Mouse (Mus musculus): Measurements from ENCODE around the gene Armc9. TPM values are rescaled to one million over a fixed set of nuclear protein-coding genes. Genes with fewer than 3 reads are reported as not detected.

Gene Armc9
- total RNA-seq, 2 experiments from 2014 or later = 3.2 to 3.4 TPM

DNA sequence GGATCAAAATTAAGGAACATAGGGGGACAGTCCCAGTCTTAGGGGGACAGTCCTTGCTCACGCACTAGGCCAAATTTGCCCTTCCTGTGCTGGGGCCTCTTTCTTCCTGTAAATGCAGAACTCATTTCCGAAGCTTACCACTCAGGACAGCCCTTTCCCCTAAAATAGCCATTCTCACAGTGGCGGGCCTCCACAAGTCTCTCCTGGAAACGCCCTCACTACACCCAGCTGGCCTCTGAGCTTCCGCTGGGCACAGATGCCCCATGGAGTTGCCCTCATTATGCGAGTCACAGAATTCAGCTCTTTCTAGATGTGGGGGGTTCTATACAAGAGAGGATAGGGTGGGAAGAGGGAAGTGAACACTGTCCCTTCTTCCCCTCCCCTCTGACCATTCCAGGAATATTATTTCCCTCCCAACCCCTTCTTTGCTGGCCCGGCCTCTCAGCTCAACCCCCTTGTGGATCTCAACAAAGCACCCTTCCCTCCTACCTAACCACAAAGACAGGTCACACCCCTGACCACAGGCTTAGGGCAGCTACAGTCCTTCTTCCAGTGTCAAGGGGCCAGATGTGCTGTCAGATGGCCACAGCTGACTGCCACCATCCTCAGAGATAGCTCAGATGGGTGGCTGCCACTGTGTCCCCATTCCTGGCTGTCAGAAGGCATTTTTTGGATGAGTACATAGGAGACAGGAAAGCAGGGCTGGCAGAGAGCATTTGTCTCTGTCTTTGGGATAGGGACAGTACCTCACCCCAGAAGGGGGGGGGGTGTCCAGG lies 109.2 kb downstream of the Armc9 start:
- intact Hi-C loops (cut with DNase I) = no loop called here
- DNase-seq (ENCODE audit: low spot score) = no peak

DNA sequence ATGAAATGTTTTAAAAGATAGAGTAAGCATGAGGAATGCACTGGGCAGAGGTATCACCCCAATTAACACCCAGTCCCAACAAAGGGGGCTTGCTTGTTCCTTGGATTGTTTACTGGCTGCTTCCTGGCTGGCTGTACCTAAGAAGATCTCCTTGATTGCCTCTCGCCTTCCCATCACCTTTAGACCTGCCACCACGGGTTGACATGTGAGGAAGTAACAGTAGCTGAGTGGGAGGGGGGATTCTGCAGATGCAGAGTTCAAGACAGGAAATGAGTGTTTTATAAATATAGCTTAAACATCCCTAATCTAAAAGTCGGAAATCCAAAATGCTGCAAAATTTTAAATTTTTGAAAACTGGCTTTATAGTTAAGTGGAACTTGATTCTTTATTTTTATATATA lies 110.5 kb downstream of the Armc9 start:
- intact Hi-C loops (cut with DNase I) = no loop called here

GRCm38 (mm10) chr1:86268492-86269189 lies 114.1 kb downstream of the Armc9 start:
- intact Hi-C loops (cut with DNase I) = no loop called here
- DNase-seq (ENCODE audit: low spot score) = no peak

More for the DNA sequence above, 110.5 kb downstream of the Armc9 start:
- DNase-seq (ENCODE audit: low spot score) = no peak

DNA sequence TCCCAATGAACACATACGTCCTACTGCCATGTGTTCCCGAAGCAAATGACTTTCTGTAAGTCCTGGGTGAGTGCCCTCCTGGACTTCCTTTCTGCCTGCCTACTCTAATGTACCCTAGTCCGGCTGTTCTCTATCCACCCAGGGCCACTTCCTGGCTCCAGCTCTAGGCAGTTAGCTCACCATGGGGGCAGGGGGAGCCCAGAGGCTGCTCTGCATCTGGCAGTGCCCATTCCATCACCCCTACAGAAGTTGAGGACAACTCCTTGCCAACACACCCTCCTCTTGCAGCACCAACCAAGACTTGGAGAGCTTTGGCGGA lies 114.6 kb downstream of the Armc9 start:
- no peak for DNase-seq (ENCODE audit: low spot score)
- intact Hi-C loops (cut with DNase I) = no loop called here

GRCm38 (mm10) chr1:86271707-86272106 lies 117.1 kb downstream of the Armc9 start:
- DNase-seq (ENCODE audit: low spot score) = no peak
- intact Hi-C loops (cut with DNase I) = no loop called here

DNA sequence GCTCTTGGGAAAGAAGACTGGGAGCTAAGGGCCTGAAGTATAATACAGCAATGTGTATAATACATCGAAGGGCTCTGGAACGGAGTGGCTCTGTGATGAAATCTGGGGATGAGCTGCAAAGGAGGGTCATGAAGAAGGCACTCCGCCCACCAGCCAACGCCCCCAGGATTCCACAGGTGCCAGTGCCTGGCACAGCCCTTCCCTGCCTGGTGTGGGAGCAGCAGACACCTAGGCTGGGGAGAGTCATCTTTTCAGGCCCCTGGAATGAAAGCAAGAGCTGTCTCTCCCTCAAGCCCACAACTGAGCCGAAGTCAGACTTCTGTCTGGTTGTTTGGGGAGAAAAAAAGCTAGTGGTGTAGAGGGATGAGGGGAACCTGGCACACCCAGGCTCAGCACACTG lies 122.5 kb downstream of the Armc9 start:
- intact Hi-C loops (cut with DNase I) = no loop called here
- no peak for DNase-seq (ENCODE audit: low spot score)

DNA sequence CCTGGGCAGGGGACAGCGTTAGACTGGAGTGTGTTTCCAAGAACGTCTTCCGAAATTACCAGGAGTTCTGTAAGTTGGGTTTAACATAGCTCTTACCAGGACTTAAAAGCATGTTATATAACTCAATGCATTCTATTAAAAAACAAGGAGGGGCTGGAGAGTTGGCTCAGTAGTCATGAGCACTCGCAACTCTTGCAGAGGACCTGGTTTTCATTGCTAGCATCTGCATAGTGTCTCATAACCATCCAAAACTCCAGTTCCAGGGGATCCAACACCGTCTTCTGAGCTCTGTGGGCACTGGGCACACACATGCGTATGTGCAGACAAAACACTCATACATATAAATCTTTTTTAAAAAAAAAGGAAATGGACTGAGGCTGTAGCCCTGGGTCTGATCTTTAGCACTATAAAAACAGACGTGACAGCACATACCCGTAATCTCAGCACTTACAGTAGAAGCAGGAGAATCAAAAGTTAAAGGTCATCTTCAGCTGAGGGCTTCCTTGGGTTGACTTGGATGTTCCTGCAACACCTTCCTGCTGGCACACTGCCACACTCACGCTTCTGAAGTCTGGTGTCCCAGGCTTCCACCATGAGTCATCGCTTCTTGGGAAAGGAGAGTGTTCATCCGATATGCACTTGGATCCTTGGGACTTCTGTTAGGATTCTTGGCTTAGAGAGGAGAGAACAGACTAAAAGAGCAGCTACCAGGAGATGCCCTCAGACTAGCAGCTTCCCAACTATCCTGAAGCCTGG lies 127.4 kb downstream of the Armc9 start:
- intact Hi-C loops (cut with DNase I) = no loop called here
- DNase-seq (ENCODE audit: low spot score) = no peak

DNA sequence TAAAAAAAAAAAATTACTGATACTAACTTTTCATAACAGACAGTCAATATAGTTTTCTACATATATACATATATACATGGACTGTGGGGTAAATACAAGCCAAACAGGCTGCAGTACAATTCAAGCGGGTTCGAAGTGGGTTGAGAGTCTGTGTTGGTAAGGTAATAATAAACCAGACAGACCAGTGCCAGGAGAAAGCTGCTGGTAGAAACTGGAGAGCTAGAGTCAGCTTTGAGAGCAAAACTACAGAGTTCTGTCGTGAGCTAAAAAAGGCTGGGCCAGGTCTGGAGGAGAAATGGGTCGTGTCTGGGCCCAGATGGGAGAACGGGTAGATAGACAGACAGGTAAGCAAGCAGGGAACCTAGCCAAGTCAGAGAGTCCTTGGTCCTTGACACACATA lies 129.5 kb downstream of the Armc9 start:
- intact Hi-C loops (cut with DNase I) = no loop called here
- no peak for DNase-seq (ENCODE audit: low spot score)

GRCm38 (mm10) chr1:86285295-86285694 lies 130.7 kb downstream of the Armc9 start:
- DNase-seq (ENCODE audit: low spot score) = no peak
- intact Hi-C loops (cut with DNase I) = no loop called here

GRCm38 (mm10) chr1:86287473-86287872 lies 132.9 kb downstream of the Armc9 start:
- DNase-seq (ENCODE audit: low spot score) = no peak
- intact Hi-C loops (cut with DNase I) = no loop called here

GRCm38 (mm10) chr1:86290452-86290851 lies 135.9 kb downstream of the Armc9 start:
- intact Hi-C loops (cut with DNase I) = no loop called here
- no peak for DNase-seq (ENCODE audit: low spot score)

- DNase-seq (ENCODE audit: low spot score) = no peak
- intact Hi-C loops (cut with DNase I) = no loop called here
Observed at GRCm38 (mm10) chr1:86293091-86293490, 138.5 kb downstream of the Armc9 start.

DNA sequence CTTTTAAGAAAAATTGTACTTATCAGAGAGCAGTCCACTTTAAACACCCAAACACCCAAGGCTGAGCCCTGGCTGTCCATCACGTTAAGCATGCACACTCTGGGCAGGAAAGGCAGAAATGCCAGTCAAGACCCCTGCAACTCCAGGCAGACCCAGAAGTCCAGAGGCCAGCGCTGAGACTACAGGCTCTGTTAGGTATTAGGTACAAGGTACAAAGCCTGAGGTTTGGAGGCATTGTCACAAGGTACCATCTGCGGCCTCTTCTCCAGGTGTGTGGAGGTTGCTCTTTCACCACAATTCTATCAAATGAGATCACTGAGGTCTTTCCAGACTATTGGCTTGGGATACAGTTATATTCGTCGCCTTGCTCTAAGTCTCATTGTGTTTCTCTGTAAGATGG lies 139.3 kb downstream of the Armc9 start:
- DNase-seq (ENCODE audit: low spot score) = no peak
- intact Hi-C loops (cut with DNase I) = no loop called here

DNA sequence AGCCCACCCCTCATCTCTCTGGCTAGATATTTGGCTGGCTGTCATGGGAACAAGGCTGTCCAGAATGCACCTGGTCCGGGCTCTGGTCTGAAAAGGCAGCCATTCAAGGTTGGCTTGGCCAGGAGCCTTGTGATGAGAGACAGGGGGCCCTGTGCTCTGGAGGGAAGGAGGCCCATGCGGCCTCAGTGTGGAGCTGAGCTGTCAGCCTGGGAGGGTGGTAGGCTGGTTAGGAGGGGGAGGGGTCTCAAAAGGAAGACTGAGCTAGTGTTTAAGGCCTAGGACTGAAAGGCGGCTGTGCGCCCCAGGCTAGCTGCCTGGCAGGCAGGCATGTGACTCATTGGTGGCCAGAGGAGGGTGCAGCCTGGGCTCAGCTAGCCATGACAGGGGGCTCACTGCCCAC lies 139.9 kb downstream of the Armc9 start:
- intact Hi-C loops (cut with DNase I) = no loop called here
- no peak for DNase-seq (ENCODE audit: low spot score)

GRCm38 (mm10) chr1:86300093-86300492 lies 145.5 kb downstream of the Armc9 start:
- intact Hi-C loops (cut with DNase I) = no loop called here
- DNase-seq (ENCODE audit: low spot score) = no peak

DNA sequence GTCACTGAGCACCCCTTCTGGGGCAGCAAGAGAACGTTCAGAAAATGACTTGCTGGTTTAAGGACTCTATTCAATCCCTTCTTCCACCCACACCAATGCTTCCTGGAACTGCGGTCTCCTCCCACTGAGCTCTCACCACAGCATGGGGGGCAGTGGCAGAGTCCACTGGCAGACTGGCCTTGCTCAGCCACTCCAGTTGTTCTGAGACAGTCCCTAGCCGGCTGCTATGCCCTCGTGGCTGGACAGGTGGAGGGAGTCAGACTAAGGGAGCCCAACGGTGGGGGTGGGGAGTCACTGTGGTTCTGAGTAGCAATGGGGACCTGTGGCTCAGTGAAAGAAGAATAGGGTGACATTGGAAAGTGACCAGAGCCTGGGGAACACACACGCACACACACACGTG lies 146.2 kb downstream of the Armc9 start:
- no peak for DNase-seq (ENCODE audit: low spot score)
- intact Hi-C loops (cut with DNase I) = no loop called here

DNA sequence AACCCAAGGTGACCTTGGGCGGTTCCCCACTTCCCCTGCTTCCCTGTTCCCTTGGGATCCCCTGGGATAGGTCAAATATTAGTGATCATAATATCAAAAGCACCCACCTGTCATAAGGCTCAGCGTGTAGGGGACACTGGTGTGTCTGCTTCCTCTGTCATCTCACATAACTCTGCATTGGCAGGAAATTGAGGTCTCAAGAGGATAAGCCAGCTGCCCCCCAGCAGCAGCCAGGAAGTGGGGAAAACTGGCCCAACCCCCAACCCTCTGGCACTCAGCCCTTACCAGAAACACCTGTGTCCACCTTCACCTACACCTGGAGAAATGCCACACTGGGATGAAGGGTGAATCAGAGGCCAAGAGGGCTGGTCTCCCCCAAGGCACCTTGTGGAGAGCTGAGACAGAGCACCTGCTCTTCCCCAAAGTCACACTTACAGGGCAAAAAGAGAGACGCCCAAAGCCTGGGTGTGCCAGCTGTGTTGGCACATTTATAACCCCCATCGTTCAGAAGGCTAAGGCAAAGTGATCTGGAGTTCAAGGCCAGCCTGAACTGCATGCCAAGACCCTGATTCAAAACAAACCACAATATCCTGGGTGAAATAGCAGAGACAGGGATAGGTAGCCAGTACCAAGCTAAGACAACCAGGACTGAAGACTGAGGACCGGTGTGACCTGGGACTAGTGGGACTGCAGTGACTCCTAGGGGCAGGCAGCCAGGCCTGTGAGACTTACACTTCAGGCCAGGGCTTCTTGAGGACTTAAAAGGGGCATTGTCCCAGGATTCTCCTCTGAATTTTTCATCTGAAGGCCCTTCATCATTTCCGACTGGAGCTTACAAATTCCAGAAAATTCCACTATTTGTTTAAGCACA lies 146.9 kb downstream of the Armc9 start:
- intact Hi-C loops (cut with DNase I) = no loop called here
- no peak for DNase-seq (ENCODE audit: low spot score)

- no peak for DNase-seq (ENCODE audit: low spot score)
- intact Hi-C loops (cut with DNase I) = no loop called here
Observed at GRCm38 (mm10) chr1:86302532-86302931, 148.0 kb downstream of the Armc9 start, which contains the start of gene B3gnt7. B3gnt7 (plus strand) TSS chr1:86302832.

- intact Hi-C loops (cut with DNase I) = no loop called here
- peak; percentile 37 for DNase-seq (ENCODE audit: low spot score)
Observed at GRCm38 (mm10) chr1:86303063-86303872, 148.7 kb downstream of the Armc9 start.

All from heart, postnatal 25 days (tissue).